Mouse (Mus musculus): ENCODE results near the gene Lrriq1.

The Lrriq1 gene

GRCm38 (mm10) chr10:103029132-103029729, 206.9 kb downstream of the Lrriq1 start:
- DNase-seq (ENCODE audit: low read depth, low spot score): no peak

DNA sequence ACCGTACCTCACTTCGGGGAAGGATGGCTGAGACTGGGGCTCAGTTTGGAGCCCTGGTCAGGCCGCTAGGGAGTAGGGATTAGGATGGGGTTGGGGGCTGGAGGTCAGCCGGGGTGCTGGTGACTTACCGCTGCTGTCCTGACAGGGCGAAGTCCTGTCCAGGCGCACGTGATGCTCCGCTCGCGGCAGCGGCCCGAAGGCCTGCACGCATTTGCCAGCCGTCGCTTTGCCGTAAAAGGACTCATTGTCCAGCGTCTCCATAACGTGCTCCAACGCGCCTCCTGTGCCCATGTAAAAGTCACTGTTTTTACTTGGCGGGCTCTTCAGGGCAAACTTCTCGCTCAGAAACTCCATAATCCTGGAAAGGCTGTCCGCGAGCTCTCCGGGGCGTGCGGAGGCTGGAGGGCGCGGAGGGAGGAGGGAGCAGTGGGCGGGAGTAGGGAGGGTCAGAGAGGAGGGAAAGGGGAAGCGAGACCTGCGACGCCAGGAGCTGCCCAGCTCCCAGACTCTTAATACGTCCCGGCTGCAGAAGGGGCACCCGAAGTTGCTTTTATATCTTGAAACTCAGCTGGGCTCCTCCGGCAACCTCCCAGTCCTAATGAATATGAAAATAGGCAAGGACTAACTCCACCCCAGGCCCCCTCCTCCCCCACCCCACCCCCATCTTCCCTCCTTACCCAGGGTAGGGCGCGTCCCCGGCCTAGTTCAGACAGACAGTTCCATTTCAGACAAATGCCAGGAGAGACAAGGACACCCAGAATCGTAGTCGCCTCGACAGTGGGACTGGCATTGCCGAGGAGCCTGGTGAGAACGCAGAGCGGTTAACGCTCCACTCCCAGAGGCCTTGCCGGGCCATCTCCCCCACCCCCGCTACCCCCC, 207.6 kb downstream of the Lrriq1 start:
- peak; percentile 18 for DNase-seq (ENCODE audit: low read depth, low spot score)

DNA sequence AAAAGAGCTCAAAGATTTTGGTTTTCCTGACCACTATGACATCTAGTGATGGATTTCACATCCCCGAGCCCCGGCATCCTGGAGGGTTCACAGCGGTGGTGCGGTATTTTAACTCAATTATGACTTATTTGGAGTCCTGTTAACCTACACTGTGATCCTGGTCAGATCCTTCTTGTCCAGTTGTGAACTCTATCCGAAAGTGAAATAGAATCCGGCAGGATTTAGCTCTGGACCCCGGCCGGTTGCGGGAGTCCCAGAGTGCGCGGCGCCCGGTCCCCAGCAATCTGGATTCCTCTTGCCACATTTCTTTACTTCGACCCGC, 208.2 kb downstream of the Lrriq1 start:
- DNase-seq (ENCODE audit: low read depth, low spot score): no peak

- DNase-seq (ENCODE audit: low read depth, low spot score): no peak
Observed at GRCm38 (mm10) chr10:103027226-103027930, 208.7 kb downstream of the Lrriq1 start.

DNA sequence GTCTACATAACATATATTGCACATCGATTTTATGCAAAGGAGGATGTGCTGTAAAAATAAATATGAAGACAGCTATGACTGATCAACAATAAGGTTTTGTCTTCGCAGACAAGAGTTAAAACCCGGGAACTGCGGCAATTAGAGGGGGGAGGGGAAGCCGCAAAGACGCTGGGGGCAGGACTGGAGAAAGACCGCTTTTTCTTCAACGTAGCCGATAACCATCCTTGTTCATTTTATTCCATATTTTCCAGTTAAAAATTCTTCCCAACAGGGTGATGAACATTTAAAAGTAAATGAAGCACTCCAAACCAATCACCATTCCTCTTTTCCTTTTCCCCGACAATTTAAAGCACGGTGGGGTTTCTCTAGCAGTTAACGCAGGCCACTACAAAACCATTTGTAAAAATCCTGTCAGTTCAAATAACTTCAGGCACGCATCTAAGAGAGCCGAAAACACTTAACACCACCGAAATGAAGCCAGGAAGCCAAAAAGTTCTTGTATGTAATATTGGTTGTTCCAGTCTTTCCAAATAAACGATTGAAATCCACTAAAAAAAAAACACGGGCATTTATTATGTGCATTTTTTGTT, 209.4 kb downstream of the Lrriq1 start:
- DNase-seq (ENCODE audit: low read depth, low spot score): no peak

DNA sequence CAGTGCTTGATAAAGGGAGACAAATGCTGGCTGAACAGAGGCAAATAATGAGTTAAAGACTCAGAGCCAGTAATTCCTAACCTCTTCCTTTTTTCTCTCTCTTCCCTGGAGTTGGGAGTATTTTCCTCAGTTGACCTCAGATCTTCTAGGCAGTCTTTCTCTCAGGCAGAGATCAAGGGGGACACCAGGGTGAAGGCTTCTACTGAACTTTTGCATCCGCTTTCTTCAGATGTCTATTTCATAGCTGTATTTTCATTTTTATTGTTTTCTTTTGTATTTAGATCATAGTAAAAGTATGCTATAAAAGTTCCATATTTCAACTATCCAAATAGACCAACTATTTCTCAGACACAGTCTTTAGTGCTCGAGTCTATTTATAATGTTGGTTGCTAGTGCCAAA, 233.6 kb downstream of the Lrriq1 start:
- DNase-seq (ENCODE audit: low read depth, low spot score): no peak

- no peak for DNase-seq (ENCODE audit: low read depth, low spot score)
Observed at GRCm38 (mm10) chr10:103000902-103001301, 235.2 kb downstream of the Lrriq1 start.

DNA sequence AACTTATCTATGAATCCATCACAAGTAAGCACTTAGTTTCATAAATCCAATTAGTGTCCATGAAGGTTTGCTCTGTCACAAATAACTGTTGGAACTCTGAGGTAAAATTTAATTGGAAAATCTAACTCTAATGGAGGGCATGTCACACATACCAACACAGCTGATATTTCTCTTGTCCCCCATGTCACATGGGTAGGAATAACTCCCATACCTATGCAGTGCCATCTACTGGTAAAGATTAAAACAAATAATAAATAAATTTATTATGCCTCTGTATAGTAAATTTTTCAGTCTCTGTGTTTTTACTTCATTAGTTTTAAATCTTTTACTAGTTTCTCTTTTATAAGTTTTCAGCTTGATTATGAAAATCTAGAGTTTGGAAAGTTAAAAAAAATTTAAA, 236.5 kb downstream of the Lrriq1 start:
- DNase-seq (ENCODE audit: low read depth, low spot score): no peak

Measured in WW6 (cell line).